Mouse (Mus musculus) thymus, adult 2 months (tissue): ENCODE measurements at regions not wholly inside any gene's neighbourhood (a gene's known extent, or its start where the extent isn't known, plus 50 kb on each side); places are given as distances from the start of the nearest gene placed in this dataset.

ENCODE experiments used
- DNase-seq: peaks from one replicate; pipeline ENCODE4 v3.0.0; 2021
- H3K27ac ChIP-seq: fragments of 200-500 bp; 2 replicates; pipeline ENCODE4 v1.5.1; 2012; ENCODE audit warnings: low read length, control low read depth; ENCODE audit not compliant: control insufficient read depth, insufficient read depth
- H3K27me3 ChIP-seq: fragments of 200-500 bp; 2 replicates; pipeline ENCODE4 v1.6.1; 2012; ENCODE audit warnings: mild to moderate bottlenecking, low read length, moderate library complexity, mixed read lengths; ENCODE audit not compliant: control insufficient read depth, insufficient read depth
- H3K36me3 ChIP-seq: fragments of 200-500 bp; 2 replicates; pipeline ENCODE4 v1.6.1; 2012; ENCODE audit warnings: mild to moderate bottlenecking, low read length, moderate library complexity; ENCODE audit not compliant: control insufficient read depth, insufficient read depth
- H3K4me1 ChIP-seq: fragments of 200-500 bp; replicated peaks from 2 replicates; pipeline ENCODE4 v1.6.1; 2012; ENCODE audit warnings: low read length; ENCODE audit not compliant: control insufficient read depth, insufficient read depth
- H3K4me3 ChIP-seq: fragments of 200-500 bp; 2 replicates; pipeline ENCODE4 v1.5.1; 2012; ENCODE audit warnings: mild to moderate bottlenecking, low read length, control low read depth, moderate library complexity; ENCODE audit not compliant: control insufficient read depth, insufficient read depth
- CTCF ChIP-seq: fragments of 200-500 bp; IDR thresholded peaks from 2 replicates; pipeline ENCODE4 v1.5.1; 2012; ENCODE audit warnings: mild to moderate bottlenecking, control low read depth, low read length, moderate library complexity, borderline replicate concordance; ENCODE audit not compliant: control insufficient read depth, poor library complexity, insufficient read depth; ENCODE audit errors: extremely low read depth
- POLR2A ChIP-seq: fragments of 200-500 bp; IDR thresholded peaks from 2 replicates; pipeline ENCODE4 v1.6.1; 2012; ENCODE audit warnings: mild to moderate bottlenecking, low read length, control low read depth, moderate library complexity; ENCODE audit not compliant: control insufficient read depth, poor library complexity, insufficient read depth; ENCODE audit errors: extremely low read depth
- WGBS: fragments of 180-500 bp; shearing (Covaris S2); methylation state at CpG from one replicate; pipeline ENCODE4 v1.1.7; 2018; 5-methylcytosine and 5-hydroxymethylcytosine counted together

GRCm38 (mm10) chr13:5289753-5290449, 571.4 kb upstream of the Klf6 start:
- no peaks in the 10 kb centered on the region for H3K27me3 ChIP-seq
- 88% methylated on average over 1 of the region's 1 CpGs for WGBS
- H3K27ac ChIP-seq: no peak overlapping the region
- H3K4me3 ChIP-seq: no peak overlapping the region
- DNase-seq: no peak
- no peaks in the 10 kb centered on the region for H3K4me1 ChIP-seq
- TF ChIP-seq POLR2A (no peak), CTCF (no peak)
- H3K36me3 ChIP-seq: no peaks in the 10 kb centered on the region

- H3K27ac ChIP-seq: no peak overlapping the region
- H3K36me3 ChIP-seq: no peaks in the 10 kb centered on the region
- no peak for TF ChIP-seq POLR2A
- TF ChIP-seq CTCF: no peak
- 55% methylated on average over 1 of the region's 1 CpGs for WGBS
- no peaks in the 10 kb centered on the region for H3K27me3 ChIP-seq
- no peak overlapping the region for H3K4me3 ChIP-seq
- H3K4me1 ChIP-seq: no peaks in the 10 kb centered on the region
- no peak for DNase-seq
Measured at GRCm38 (mm10) chr13:5302141-5302540, 559.1 kb upstream of the Klf6 start.

- Histone ChIP-seq H3K27ac (no peak overlapping the region), H3K27me3 (no peaks in the 10 kb centered on the region), H3K4me1 (no peaks in the 10 kb centered on the region), H3K4me3 (no peak overlapping the region), H3K36me3 (no peaks in the 10 kb centered on the region)
- TF ChIP-seq CTCF (no peak), POLR2A (no peak)
- 95% methylated on average over 4 of the region's 4 CpGs for WGBS
- DNase-seq: no peak
Measured at GRCm38 (mm10) chr13:5306688-5307087, 554.6 kb upstream of the Klf6 start.

- DNase-seq: no peak
- TF ChIP-seq POLR2A (no peak), CTCF (no peak)
- WGBS: 47% methylated on average over 2 of the region's 2 CpGs
- H3K4me1 ChIP-seq: peaks cover 7% of the 10 kb centered on the region
- no peaks in the 10 kb centered on the region for H3K27me3 ChIP-seq
- no peaks in the 10 kb centered on the region for H3K36me3 ChIP-seq
- no peak overlapping the region; the same call in 1 of the 2 replicates for H3K27ac ChIP-seq
- H3K4me3 ChIP-seq: no peak overlapping the region
Measured at GRCm38 (mm10) chr13:5313297-5313696, 548.0 kb upstream of the Klf6 start.

- WGBS: 80% methylated on average over 1 of the region's 1 CpGs
- no peak for TF ChIP-seq POLR2A
- Histone ChIP-seq H3K27ac (no peak overlapping the region), H3K4me1 (peaks cover 7% of the 10 kb centered on the region), H3K27me3 (no peaks in the 10 kb centered on the region), H3K36me3 (no peaks in the 10 kb centered on the region), H3K4me3 (no peak overlapping the region)
- DNase-seq: no peak
Measured at GRCm38 (mm10) chr13:5315011-5315410, 546.3 kb upstream of the Klf6 start.

GRCm38 (mm10) chr13:5317941-5318856, 543.1 kb upstream of the Klf6 start:
- Histone ChIP-seq H3K27me3 (no peaks in the 10 kb centered on the region), H3K36me3 (no peaks in the 10 kb centered on the region), H3K27ac (no peak overlapping the region), H3K4me1 (peaks cover 6% of the 10 kb centered on the region), H3K4me3 (no peak overlapping the region)
- WGBS: 68% methylated on average over 5 of the region's 5 CpGs
- DNase-seq: no peak
- TF ChIP-seq CTCF (no peak), POLR2A (no peak)
